Mouse (Mus musculus) liver, embryonic 14.5 days (tissue): Measurements from ENCODE around the gene Gm4131.

Source experiments
- CTCF ChIP-seq: IDR thresholded peaks from 2 replicates; pipeline ENCODE4 v1.5.1; 2016; ENCODE audit warnings: antibody characterized with exemption, low read depth, control low read depth
- EP300 ChIP-seq: IDR thresholded peaks from 2 replicates; pipeline ENCODE4 v1.6.1; 2016; ENCODE audit warnings: antibody characterized with exemption, low read depth

DNA sequence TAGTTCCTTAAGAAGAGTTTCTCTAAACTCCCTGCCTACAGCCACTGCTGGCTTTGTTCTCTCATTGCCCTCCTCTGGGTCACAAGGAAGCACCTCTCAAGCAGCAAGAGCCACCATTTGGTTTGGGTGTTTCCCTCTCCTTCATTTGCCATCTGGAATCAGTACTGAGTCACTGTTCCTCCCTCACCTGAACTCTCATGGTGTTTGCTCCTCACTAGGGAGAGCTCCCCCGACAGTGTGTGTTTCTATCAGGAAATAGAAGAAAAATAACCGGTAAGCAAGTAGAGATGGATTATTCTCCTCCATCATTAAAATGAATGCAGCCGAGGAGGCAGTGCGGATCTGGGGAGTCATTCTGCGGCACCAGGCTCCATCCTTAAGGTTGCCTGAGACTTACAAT is 2.7 kb upstream of the Gm4131 start:
- no peak for TF ChIP-seq CTCF
- TF ChIP-seq EP300 = no peak
